Mouse (Mus musculus) hindbrain, embryonic 16.5 days (tissue): ENCODE measurements around the gene Grik1. TPM values are rescaled to one million over a fixed set of nuclear protein-coding genes. Genes with fewer than 3 reads are reported as not detected.

Experiments used
- ATAC-seq: fragments of 200-750 bp; cut with Nextera tagmentation; 2 replicates; pipeline ENCODE4 v1.8.0; 2017; ENCODE audit warnings: moderate TSS enrichment, moderate library complexity
- H3K27ac ChIP-seq: fragments of 300-500 bp; sonication (generic); 2 replicates; pipeline ENCODE4 v1.5.1; 2014; ENCODE audit warnings: low read depth, mild to moderate bottlenecking, control low read depth, low read length, moderate library complexity
- H3K27me3 ChIP-seq: fragments of 300-500 bp; sonication (generic); replicated peaks from 2 replicates; pipeline ENCODE4 v1.6.1; 2014; ENCODE audit warnings: low read length; ENCODE audit not compliant: control insufficient read depth, insufficient read depth
- H3K36me3 ChIP-seq: fragments of 300-500 bp; sonication (generic); 2 replicates; pipeline ENCODE4 v1.6.1; 2014; ENCODE audit warnings: mild to moderate bottlenecking, low read length, moderate library complexity, mixed read lengths; ENCODE audit not compliant: control insufficient read depth, insufficient read depth
- H3K4me1 ChIP-seq: fragments of 300-500 bp; sonication (generic); 2 replicates; pipeline ENCODE4 v1.6.1; 2014; ENCODE audit warnings: low read depth, low read length; ENCODE audit not compliant: control insufficient read depth, insufficient read depth
- H3K4me2 ChIP-seq: fragments of 300-500 bp; sonication (generic); 2 replicates; pipeline ENCODE4 v1.6.1; 2014; ENCODE audit warnings: mild to moderate bottlenecking, low read length, control low read depth, moderate library complexity
- H3K4me3 ChIP-seq: fragments of 300-500 bp; sonication (generic); 2 replicates; pipeline ENCODE4 v1.5.1; 2014; ENCODE audit warnings: mild to moderate bottlenecking, low read length, control low read depth, moderate library complexity
- H3K9ac ChIP-seq: fragments of 300-500 bp; sonication (generic); 2 replicates; pipeline ENCODE4 v1.6.1; 2014; ENCODE audit warnings: low read depth, mild to moderate bottlenecking, control low read depth, low read length, moderate library complexity
- H3K9me3 ChIP-seq: fragments of 300-500 bp; sonication (generic); 2 replicates; pipeline ENCODE4 v1.6.1; 2014; ENCODE audit warnings: mild to moderate bottlenecking, low read length, moderate library complexity; ENCODE audit not compliant: control insufficient read depth
- WGBS: fragments of 180-500 bp; shearing (Covaris S2); extraction: QIAGEN DNeasy Blood & Tissue Kit; methylation state at CpG from one replicate; pipeline ENCODE4 v1.1.7; 2014; 5-methylcytosine and 5-hydroxymethylcytosine counted together
- polyA plus RNA-seq: library from polyadenylated mRNA; unstranded; fragments of >200 nt; fragmentation: Nextera tagmentation; extraction: Ambion mirVana; gene quantifications from 2 replicates; pipeline ENCODE4 v1.2.1, GENCODE M21; 2015

Gene Grik1
- polyA plus RNA-seq, 1 experiment from 2014 or later = 43.1 TPM

- no peak overlapping the region for H3K4me3 ChIP-seq
- H3K27me3 ChIP-seq = no peaks in the 10 kb centered on the region
- no peak overlapping the region for H3K9ac ChIP-seq
- 83% methylated on average over 1 of the region's 1 CpGs for WGBS
- H3K9me3 ChIP-seq = no peaks in the 10 kb centered on the region
- H3K27ac ChIP-seq = no peak overlapping the region
- H3K36me3 ChIP-seq = no peaks in the 10 kb centered on the region
- H3K4me1 ChIP-seq = no peaks in the 10 kb centered on the region
- ATAC-seq = no peak
- H3K4me2 ChIP-seq = no peak overlapping the region
Observed at GRCm38 (mm10) chr16:87934685-87935084, 355.4 kb downstream of the Grik1 start.

GRCm38 (mm10) chr16:87931358-87931757, 358.7 kb downstream of the Grik1 start:
- H3K27ac ChIP-seq = no peak overlapping the region
- no peak for ATAC-seq
- WGBS = 94% methylated on average over 2 of the region's 2 CpGs

GRCm38 (mm10) chr16:87930519-87930918, 359.5 kb downstream of the Grik1 start:
- Histone ChIP-seq H3K9ac (no peak overlapping the region), H3K27ac (no peak overlapping the region), H3K36me3 (no peaks in the 10 kb centered on the region), H3K4me3 (no peak overlapping the region), H3K27me3 (no peaks in the 10 kb centered on the region), H3K9me3 (no peaks in the 10 kb centered on the region), H3K4me1 (no peaks in the 10 kb centered on the region), H3K4me2 (no peak overlapping the region)
- ATAC-seq = no peak
- WGBS = 86% methylated on average over 3 of the region's 3 CpGs

More at GRCm38 (mm10) chr16:87931358-87931757, 358.7 kb downstream of the Grik1 start:
- Histone ChIP-seq H3K4me3 (no peak overlapping the region), H3K9ac (no peak overlapping the region), H3K27me3 (no peaks in the 10 kb centered on the region), H3K4me2 (no peak overlapping the region), H3K4me1 (no peaks in the 10 kb centered on the region), H3K9me3 (no peaks in the 10 kb centered on the region), H3K36me3 (no peaks in the 10 kb centered on the region)

- 90% methylated on average over 1 of the region's 1 CpGs for WGBS
- no peak for ATAC-seq
- Histone ChIP-seq H3K9me3 (no peaks in the 10 kb centered on the region), H3K4me1 (no peaks in the 10 kb centered on the region), H3K9ac (no peak overlapping the region), H3K4me2 (no peak overlapping the region), H3K27me3 (no peaks in the 10 kb centered on the region), H3K36me3 (no peaks in the 10 kb centered on the region), H3K4me3 (no peak overlapping the region), H3K27ac (no peak overlapping the region)
Observed at GRCm38 (mm10) chr16:87928671-87929070, 361.4 kb downstream of the Grik1 start.

- Histone ChIP-seq H3K9ac (no peak overlapping the region), H3K36me3 (no peaks in the 10 kb centered on the region), H3K9me3 (no peaks in the 10 kb centered on the region), H3K4me2 (no peak overlapping the region), H3K4me3 (no peak overlapping the region), H3K27ac (no peak overlapping the region), H3K4me1 (peaks cover 13% of the 10 kb centered on the region), H3K27me3 (no peaks in the 10 kb centered on the region)
- ATAC-seq = no peak
- whole genome bisulfite sequencing = 72% methylated on average over 4 of the region's 4 CpGs
Observed at GRCm38 (mm10) chr16:87917897-87918296, 372.2 kb downstream of the Grik1 start.

- Histone ChIP-seq H3K36me3 (no peaks in the 10 kb centered on the region), H3K4me3 (no peak overlapping the region), H3K9me3 (no peaks in the 10 kb centered on the region), H3K27me3 (no peaks in the 10 kb centered on the region), H3K27ac (peak overlapping the region; percentile 36), H3K4me2 (no peak overlapping the region), H3K9ac (no peak overlapping the region), H3K4me1 (peaks cover 13% of the 10 kb centered on the region)
- ATAC-seq = peak; percentile 75
- WGBS = 5% methylated on average over 1 of the region's 1 CpGs
Observed at GRCm38 (mm10) chr16:87917157-87917546, 372.9 kb downstream of the Grik1 start.

GRCm38 (mm10) chr16:87916209-87917156, 373.6 kb downstream of the Grik1 start:
- Histone ChIP-seq H3K4me1 (peaks cover 13% of the 10 kb centered on the region), H3K36me3 (no peaks in the 10 kb centered on the region), H3K9ac (no peak overlapping the region), H3K27ac (peak overlapping the region; percentile 39; the same call in 1 of the 2 replicates), H3K4me2 (no peak overlapping the region), H3K4me3 (no peak overlapping the region), H3K27me3 (no peaks in the 10 kb centered on the region), H3K9me3 (no peaks in the 10 kb centered on the region)
- 30% methylated on average over 6 of the region's 6 CpGs for WGBS
- ATAC-seq = peak; percentile 80

GRCm38 (mm10) chr16:87915156-87915555, 374.9 kb downstream of the Grik1 start:
- no peak overlapping the region for H3K9ac ChIP-seq
- no peaks in the 10 kb centered on the region for H3K27me3 ChIP-seq
- no peak overlapping the region for H3K4me2 ChIP-seq
- no peaks in the 10 kb centered on the region for H3K36me3 ChIP-seq
- H3K27ac ChIP-seq = no peak overlapping the region
- no peak for ATAC-seq
- H3K4me3 ChIP-seq = no peak overlapping the region
- WGBS = 76% methylated on average over 4 of the region's 4 CpGs
- no peaks in the 10 kb centered on the region for H3K9me3 ChIP-seq
- peaks cover 13% of the 10 kb centered on the region for H3K4me1 ChIP-seq

GRCm38 (mm10) chr16:87913781-87914180, 376.3 kb downstream of the Grik1 start:
- H3K9me3 ChIP-seq = no peaks in the 10 kb centered on the region
- no peak overlapping the region for H3K4me2 ChIP-seq
- H3K27ac ChIP-seq = no peak overlapping the region
- ATAC-seq = no peak
- no peak overlapping the region for H3K9ac ChIP-seq
- H3K4me1 ChIP-seq = peaks cover 13% of the 10 kb centered on the region
- no peak overlapping the region for H3K4me3 ChIP-seq
- no peaks in the 10 kb centered on the region for H3K27me3 ChIP-seq
- WGBS = 77% methylated on average over 5 of the region's 5 CpGs
- no peaks in the 10 kb centered on the region for H3K36me3 ChIP-seq
